Mouse (Mus musculus): ENCODE measurements around the gene Iqschfp.

DNA sequence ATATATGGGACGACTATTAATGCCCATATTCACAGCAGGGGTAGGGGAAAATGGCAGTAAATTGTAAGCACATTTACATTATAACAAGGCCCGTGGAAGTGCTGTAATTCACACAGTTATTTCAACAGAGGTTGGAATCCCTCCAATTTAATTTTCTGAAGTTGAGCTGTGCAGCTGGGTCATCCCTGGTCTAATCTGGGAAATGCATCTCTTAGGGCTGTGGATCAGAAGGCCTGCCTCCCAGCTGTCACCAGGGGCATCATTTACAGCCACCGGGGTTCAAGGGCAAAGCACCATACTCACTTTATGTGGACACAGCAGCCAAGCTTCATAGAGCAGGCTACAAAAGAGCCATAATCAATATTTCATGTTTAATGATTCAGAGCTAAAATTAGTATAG lies 144.1 kb downstream of the Iqschfp start:
- TF ChIP-seq CTCF (IDR thresholded peaks at IDR 0.05; ENCODE audit: low read depth) (no peak), EP300 (IDR thresholded peaks at IDR 0.05; ENCODE audit: low read depth) (no peak)

All from liver, postnatal 0 days (tissue).